Comparison of ENCODE assay signal across 31 mouse cellular contexts in the genomic region with DNA sequence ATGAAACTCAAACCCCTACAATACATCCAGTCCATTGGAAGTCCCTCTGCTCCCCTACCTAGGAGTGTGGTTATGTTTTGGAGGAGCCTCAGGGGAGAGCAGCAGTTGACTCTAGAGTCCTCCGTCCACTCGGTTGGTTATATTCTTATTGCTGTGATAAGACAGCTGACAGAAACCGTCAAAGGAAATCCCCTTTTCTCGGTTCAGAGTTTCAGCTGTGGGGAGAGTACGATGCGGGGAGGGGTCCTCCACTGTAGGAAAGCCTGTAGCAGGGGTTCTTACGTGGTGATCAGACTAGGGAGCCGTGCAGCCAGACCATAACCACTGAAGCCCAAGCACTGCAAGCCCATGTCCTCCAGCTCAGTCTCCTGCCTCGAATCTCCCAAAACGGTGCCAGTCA.
"Had no signal": no experiment of that assay in that cellular context is flagged by ENCODE, and none has a peak within 500 bp of the region (broad histone marks: within the 10 kb centered on the region; RNA-seq: fewer than 3 reads in every experiment).

No protein-coding gene starts in this region.

- H3K9ac ChIP-seq: limb, embryonic 12.5 days; limb, embryonic 13.5 days; limb, embryonic 15.5 days; liver, embryonic 12.5 days; liver, embryonic 13.5 days; liver, embryonic 14.5 days; liver, embryonic 15.5 days; liver, postnatal 0 days; lung, embryonic 14.5 days; lung, embryonic 15.5 days; midbrain, embryonic 12.5 days; midbrain, embryonic 13.5 days; midbrain, embryonic 15.5 days had no signal

- H3K27me3 ChIP-seq: limb, embryonic 12.5 days; limb, embryonic 13.5 days; limb, embryonic 15.5 days; liver, embryonic 12.5 days; liver, embryonic 13.5 days; liver, embryonic 15.5 days; lung, embryonic 15.5 days; megakaryocyte, embryonic 14.5 days; midbrain, embryonic 12.5 days; midbrain, embryonic 13.5 days; midbrain, embryonic 15.5 days had no signal

- H3K4me3 ChIP-seq: limb, embryonic 10.5 days; limb, embryonic 12.5 days; limb, embryonic 13.5 days; limb, embryonic 15.5 days; liver, embryonic 12.5 days; liver, embryonic 13.5 days; liver, embryonic 15.5 days; lung, embryonic 15.5 days; megakaryocyte, embryonic 14.5 days; midbrain, embryonic 10.5 days; midbrain, embryonic 12.5 days; midbrain, embryonic 13.5 days; midbrain, embryonic 15.5 days; myocyte had no signal

- H3K4me2 ChIP-seq: limb, embryonic 12.5 days; limb, embryonic 13.5 days; limb, embryonic 15.5 days; liver, embryonic 11.5 days; liver, embryonic 12.5 days; liver, embryonic 13.5 days; liver, embryonic 15.5 days; lung, embryonic 14.5 days; lung, embryonic 15.5 days; midbrain, embryonic 11.5 days; midbrain, embryonic 12.5 days; midbrain, embryonic 13.5 days; midbrain, embryonic 15.5 days had no signal

- ATAC-seq: liver, embryonic 12.5 days; liver, postnatal 0 days; lung, postnatal 0 days; midbrain, embryonic 13.5 days; midbrain, embryonic 15.5 days; midbrain, embryonic 16.5 days had no signal

- H3K4me1 ChIP-seq: limb, embryonic 10.5 days; limb, embryonic 15.5 days; liver, embryonic 12.5 days; liver, embryonic 13.5 days; liver, embryonic 15.5 days; lung, embryonic 15.5 days; megakaryocyte, embryonic 14.5 days had no signal

- H3K36me3 ChIP-seq: limb, embryonic 10.5 days; limb, embryonic 12.5 days; limb, embryonic 13.5 days; limb, embryonic 15.5 days; liver, embryonic 12.5 days; liver, embryonic 13.5 days; liver, embryonic 15.5 days; lung, embryonic 15.5 days; midbrain, embryonic 10.5 days; midbrain, embryonic 12.5 days; midbrain, embryonic 13.5 days; midbrain, embryonic 15.5 days had no signal

- DNase-seq: left cerebral cortex, postnatal 4 days; liver; liver, embryonic 13.5 days; liver, postnatal 0 days; lung, adult 18-20 months; lung, adult 2 months; lung, embryonic 14.5 days; lung, postnatal 10 days; lung, postnatal 14 days; lung, postnatal 36 days; lung, postnatal 4 days; midbrain, embryonic 14.5 days had no signal

- H3K27ac ChIP-seq: limb, embryonic 10.5 days; limb, embryonic 12.5 days; limb, embryonic 13.5 days; limb, embryonic 15.5 days; liver, embryonic 12.5 days; liver, embryonic 13.5 days; liver, embryonic 14.5 days; liver, embryonic 15.5 days; lung, embryonic 15.5 days; macrophage; midbrain, embryonic 10.5 days; midbrain, embryonic 12.5 days; midbrain, embryonic 13.5 days; midbrain, embryonic 15.5 days had no signal

- H3K9me3 ChIP-seq: limb, embryonic 10.5 days; limb, embryonic 12.5 days; limb, embryonic 13.5 days; limb, embryonic 15.5 days; liver, embryonic 12.5 days; liver, embryonic 13.5 days; liver, embryonic 15.5 days; lung, embryonic 15.5 days; midbrain, embryonic 10.5 days; midbrain, embryonic 12.5 days; midbrain, embryonic 13.5 days; midbrain, embryonic 15.5 days had no signal
